Mouse (Mus musculus): Measurements from ENCODE around the gene Ang.

The Ang gene

DNA sequence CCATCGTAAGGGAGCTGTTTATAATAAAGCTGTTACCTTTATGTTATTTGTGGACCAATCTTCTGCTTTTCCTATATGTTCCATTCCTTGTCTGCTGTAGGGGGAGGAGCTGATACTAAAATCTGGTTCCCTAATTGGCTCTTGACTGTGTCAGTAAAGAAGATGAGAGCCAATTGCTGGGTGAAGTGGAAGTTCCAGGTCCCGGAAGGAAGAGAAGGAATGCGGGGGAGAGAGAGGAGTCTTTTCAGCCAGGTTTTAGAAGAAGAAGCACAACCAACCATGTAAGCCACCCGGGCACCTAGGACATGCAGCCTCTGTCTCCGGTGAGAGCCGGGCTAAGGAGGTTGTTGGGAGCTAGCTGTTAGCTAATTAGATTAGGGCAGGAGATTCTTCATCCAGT is 34.7 kb downstream of the Ang start:
- in situ Hi-C loops (cut with MboI, MseI), result loop anchor here in 1 of 2 experiments (10.0 kb wide), 1 partner anchor 1101 kb away; no protein-coding TSS in a partner anchor

DNA sequence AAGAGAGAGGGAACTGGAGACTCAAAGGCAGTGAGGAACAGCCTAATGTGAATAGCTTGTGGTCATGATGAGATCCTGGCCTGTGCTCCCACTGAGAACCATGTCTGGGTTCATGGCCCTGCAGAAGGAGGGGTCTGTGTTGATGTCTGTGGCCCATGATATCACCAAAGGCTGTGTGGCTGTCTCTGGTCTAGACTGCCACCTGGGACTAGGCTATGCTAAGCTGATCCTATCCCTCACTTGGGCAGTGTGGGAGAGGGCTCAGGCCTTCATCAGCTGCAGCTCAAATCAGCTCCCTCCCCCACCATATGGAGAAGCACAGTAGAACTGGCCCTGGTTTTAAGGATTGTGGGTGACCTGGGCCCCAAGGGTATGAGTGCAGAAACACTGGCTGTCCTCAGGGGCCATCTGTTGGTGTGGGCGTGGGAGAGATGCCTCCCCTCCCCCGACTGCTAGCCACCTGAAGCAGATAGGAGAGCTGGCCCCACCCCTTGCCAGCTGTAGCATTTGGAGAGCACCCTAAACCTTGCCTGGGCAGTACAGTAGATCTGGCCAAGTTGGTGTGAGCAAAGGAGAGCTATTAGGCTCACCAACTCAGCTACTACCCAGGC is 36.8 kb downstream of the Ang start:
- in situ Hi-C loops (cut with MboI, MseI), result loop anchor here in 1 of 2 experiments (10.0 kb wide), 1 partner anchor 1103 kb away; no protein-coding TSS in a partner anchor

DNA sequence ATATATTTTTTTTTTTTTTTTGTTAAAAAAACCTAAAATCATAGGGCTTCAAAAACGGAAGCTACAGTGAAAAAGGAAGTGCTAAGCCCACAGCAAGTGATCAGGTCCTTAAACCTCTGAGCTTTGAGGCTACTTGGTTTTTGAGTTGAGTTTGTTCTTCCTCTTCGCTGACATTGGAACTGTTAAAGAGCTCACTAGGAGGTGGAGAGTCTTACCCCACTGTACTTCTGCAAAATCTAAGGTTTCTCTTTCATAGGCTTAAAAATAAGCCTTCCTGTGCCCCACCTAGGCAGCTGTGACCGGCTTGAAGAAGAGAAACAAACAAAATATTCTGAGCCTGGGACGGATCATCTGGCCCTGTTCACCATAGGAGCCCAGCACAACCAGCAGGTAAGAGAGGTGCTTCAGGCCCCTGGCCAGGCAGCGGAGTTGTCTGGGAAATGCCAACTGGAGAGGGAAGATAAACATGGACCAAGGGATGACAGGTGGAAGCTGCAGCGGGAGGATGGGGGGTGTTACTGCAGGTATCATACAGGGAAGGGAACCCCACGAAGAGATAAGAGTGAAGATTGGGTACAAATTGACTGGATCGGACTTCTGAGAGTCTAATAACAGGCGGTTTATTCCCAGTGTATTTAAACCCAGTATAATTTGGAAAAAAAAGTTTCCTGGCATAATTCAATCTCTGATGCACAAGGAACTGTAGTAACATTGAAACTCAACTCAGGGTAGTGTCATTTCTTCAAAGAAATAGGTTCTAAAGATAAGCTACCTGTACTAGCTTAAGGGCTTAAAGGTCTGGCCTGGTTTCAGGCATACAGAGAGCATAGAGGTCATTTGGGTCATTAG is 38.0 kb downstream of the Ang start:
- in situ Hi-C loops (cut with MboI, MseI), result loop anchor here in 1 of 2 experiments (10.0 kb wide), 1 partner anchor 1104 kb away; no protein-coding TSS in a partner anchor

DNA sequence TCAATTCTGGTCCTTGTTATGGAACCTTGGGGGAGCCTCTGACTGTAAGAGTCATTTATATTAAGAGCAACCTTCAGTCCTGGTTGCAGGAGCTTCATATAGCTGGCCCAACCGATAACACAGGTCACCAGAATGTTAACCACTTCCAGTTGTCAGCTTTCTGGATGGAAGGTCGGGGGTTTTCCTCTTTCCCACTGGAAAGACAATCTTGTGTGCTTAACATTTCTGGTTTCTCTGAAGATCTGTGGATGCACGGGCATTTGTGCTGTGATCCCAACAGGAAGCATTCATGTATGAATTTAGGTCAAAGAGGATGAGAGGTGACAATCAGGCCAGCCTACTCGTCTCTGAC is 38.6 kb downstream of the Ang start:
- in situ Hi-C loops (cut with MboI, MseI), result loop anchor here in 1 of 2 experiments (10.0 kb wide), 1 partner anchor 1105 kb away; no protein-coding TSS in a partner anchor

DNA sequence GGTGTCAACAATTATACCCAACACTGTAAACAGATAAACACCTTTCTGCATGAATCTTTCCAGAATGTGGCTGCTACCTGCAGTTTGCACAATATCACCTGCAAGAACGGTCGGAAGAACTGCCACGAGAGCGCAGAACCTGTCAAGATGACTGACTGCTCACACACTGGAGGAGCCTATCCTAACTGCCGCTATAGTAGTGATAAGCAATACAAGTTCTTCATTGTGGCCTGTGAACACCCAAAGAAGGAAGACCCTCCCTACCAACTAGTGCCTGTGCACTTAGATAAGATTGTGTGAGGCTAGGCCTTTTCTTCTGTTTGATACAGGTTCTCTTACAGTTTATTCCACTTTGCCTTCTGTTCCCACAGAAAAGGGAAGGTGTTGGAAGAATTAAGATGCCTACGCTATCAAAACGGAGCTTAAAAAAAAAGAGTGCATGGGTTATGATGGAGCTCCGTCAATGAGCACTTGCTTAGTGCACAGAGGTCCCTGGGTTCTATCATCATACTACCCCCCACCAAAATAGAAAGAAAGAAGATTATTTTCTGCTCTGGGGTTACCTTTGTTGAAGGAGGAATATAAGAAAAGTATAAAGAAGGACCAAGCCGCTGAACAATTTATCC is 39.5 kb downstream of the Ang start:
- in situ Hi-C loops (cut with MboI, MseI), result no loop called here

DNA sequence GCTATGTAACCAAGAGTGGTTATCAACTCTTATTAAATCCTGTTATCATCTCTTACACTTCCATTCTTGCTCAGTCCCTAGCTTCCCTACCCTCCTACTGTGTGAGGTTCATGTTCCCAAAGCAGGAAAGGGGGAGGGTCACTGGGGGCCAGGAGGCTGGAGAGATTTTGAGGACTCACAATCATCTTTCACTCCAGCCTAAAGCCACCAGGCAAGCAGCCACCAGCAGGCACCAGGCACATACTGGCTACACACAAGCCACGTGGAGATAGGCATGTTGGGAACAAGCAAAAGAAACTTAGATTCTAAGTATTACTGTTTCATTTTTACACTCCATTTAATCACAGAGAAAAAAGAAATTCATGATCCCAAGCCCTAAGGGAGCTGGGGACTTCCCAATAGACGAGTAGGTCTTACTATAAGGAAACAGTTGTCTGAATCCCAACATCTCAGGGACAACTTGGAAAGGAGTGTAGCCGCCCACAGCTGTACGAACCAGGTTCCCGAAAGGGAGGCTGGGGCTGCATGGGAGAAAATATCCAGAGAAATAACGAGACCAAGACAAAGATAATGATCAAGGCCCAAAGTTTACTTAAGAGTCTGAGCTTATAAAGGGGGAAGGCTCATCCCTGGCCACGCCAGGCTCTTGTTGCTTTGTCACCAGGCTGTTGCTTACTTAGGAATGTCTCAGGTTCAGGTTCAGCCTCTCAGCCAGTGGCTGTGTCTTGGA is 40.3 kb downstream of the Ang start:
- in situ Hi-C loops (cut with MboI, MseI), result no loop called here

DNA sequence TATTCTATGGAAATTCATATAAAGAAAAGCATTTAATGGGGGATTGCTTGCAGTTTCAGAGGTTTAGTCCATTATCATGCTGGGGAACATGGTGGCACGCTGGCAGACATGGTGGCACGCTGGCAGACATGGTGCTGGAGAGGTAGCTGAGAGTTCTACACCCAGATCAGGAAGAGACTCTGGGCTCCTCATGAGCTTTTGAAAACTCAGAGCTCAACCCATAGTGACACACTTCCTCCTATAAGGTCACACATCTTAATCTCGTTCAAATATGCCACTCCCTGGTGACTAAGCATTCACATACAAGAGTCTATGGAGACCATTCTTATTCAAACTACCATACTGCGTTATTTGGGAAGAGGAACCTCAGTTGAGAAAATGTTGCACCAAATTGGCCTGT is 41.4 kb downstream of the Ang start:
- in situ Hi-C loops (cut with MboI, MseI), result no loop called here

DNA sequence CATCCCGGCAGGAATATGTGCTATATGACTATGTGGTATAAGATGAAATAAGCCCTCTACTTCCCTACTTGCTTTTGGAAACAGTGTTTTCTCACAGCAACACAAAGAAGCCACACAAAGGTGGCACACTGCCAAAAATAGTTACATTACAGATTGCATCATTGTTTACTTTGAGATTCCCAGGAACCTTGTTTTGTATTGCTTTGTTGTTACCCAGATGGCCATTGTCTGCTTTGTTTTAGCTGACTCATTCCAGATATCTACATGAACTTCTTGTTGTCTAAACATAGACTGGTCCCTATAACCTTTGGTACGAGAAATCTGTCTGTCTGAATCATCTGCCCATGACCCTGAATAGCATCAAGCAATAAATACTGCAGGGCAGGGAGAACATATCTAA is 49.4 kb downstream of the Ang start:
- in situ Hi-C loops (cut with MboI, MseI), result no loop called here

DNA sequence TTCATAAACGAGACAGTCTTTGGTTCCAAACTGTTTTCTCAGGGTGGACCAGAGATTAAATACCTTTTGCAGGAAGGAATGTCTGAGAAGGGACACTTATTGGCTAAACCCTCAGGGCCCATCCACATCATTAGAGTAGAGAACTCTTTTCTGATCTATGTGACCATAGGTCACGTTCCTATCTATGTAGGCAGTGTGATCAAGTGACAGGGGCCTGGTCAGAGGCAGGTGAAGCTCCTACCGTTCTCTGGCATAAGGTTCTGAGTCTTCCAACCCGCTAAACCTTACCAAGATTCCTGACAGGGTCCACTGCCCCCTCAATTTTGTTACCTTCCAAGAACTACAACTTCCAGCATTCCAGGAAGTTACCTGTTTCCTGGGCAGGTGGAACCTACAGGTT is 51.2 kb downstream of the Ang start:
- in situ Hi-C loops (cut with MboI, MseI), result no loop called here

DNA sequence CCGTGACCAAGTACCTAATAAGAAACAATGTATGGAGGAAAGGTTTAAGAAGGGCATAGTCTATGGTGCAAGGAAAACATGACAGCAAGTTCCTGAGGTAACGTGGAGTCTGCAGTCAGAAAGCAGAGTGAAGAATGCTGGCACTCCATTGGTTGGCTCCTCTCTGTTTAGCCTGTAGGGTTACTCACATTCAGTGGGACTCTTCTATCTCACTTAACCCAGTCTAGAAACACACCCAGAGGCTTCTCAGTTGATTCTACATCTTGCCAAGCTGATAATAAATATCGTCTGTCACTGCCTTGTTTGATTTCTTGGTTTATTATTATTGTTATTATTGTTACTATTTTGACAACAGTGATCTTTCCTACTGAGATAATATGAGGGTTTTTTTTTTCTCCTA is 51.6 kb downstream of the Ang start:
- in situ Hi-C loops (cut with MboI, MseI), result no loop called here

DNA sequence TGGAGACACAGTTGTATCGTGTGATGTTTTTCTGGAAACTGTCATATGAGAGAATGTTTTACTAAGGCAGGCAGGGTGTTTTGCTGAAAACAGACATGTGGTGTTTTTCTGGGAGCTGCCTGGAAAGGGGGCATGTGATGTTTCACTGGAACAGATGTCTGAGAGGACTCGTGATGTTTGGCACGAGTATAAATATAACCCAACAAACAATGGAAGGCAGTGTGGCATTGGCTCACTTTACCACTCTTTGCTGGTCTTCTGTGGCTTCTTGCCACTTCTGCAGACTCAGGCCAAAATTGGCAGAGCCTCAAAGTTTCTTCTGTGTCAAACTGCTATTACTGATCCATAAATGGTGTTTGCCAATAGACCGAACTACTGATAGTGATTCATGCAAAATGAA is 52.3 kb downstream of the Ang start:
- in situ Hi-C loops (cut with MboI, MseI), result no loop called here

DNA sequence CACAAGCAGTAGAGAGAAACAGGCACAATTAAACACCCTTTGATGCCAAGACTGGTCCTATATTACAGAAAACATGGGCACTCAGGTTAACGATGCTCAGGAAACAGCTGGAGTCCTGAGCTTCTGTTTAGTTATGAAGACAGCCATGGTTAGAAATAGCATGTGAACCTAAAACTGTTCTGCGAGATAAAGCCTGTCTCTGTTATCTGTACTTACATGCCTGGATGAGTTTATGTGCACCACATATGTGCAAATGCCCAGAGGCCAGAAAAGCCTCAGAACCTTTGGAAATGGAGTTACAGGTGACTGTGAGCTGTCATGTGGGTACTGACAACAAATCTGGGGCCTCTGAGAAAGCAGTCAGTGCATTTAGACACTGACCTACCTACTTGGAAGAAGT is 53.0 kb downstream of the Ang start:
- in situ Hi-C loops (cut with MboI, MseI), result no loop called here

DNA sequence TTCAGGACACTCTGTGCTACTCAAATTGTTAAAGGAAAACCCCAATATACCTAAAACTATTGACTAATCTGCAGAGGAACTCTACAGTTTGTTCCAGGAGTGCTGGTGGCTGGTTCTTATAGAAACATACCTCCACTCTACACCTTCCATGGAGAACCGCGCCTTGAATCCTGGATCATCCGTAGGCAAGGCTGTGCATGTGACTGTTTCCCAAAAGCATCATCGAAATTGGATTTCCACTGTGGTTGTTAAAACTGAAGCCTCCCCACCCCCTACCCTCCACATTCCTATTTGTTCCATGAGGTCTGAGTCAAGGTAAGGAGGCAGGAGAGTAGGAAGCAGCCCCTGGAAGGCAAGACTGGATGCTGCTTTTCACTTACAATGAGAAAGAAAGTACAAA is 53.5 kb downstream of the Ang start:
- in situ Hi-C loops (cut with MboI, MseI), result no loop called here

DNA sequence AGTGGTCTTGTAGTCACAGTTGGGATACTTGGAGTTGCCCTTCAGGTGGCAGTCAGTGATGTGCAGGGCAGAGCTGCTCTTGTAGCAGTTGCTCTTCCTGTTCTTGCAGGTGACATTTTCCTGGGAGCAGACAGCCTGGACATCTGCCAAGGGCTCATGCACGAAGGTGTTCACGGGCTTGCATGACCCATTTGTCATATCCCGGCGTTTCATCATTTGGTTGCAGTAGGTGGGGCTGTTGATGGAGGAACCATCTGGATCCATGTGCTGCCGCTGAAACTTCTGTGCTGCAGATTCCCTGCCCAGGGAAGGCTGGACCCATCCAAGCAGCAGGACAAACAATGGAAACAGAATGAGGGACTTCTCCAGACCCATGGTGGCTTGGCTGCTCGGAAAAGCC is 54.6 kb downstream of the Ang start:
- in situ Hi-C loops (cut with MboI, MseI), result no loop called here

DNA sequence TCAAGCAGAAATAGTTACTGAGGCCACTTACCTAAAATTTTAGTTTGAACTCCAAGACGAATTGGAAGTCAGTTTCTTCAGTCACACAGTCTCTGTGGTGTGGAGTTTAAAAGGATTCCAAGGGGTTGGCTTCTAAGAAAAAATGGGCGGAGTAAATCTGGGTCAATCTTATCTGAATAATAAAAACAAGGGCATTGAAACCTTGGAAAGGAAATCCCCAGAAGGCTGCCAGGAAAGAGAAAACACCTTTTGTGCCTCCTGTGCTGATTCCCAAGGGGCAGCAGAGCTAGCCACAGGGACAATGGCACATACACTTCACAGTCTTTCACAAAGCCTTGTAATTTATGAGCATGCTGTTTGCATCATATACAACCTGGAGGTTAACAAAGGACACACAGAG is 55.7 kb downstream of the Ang start, which contains the start of gene Rnase1:
Gene Rnase1, minus strand, starts transcription at position 101 of the 400 bp plus-strand sequence.
- in situ Hi-C loops (cut with MboI, MseI), result no loop called here

DNA sequence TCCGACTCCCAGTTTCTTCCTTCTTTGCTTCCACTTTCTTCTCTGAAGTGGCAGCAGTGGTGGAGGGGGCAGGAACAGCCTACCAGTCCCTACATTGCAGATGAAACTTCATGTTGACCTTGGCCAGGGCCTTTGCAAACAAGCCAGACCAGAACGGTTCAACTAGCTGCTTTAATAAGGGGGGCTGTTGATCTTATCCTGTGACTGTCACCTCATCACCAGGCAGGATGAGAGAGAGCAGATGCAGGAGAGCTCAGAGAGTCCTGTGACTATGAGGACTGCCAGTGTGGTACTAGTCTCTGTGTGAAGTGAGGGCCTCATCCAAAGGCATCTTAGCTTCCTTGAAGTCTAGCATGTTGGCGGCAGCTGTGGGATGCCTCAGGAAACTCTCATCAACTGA is 57.1 kb downstream of the Ang start:
- in situ Hi-C loops (cut with MboI, MseI), result no loop called here

DNA sequence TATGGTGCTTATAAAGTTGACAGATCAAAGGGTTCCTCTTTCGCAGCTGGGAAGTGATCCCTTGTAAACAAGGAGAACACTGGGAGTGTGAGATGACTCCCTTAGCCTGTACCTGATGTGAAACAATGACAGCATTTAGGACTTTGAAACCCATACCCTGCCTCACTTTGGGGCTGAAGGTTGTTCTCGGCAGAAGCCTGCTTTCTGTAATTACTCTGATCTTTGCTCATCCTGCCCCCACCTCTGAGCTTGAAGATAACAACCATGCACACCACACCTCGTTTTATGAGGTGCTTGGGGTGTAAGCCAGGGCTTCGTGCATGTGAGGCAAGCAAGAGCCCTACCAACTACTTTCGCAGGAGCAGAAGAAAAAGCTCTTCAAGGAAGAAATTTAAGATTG is 58.2 kb downstream of the Ang start:
- in situ Hi-C loops (cut with MboI, MseI), result no loop called here

DNA sequence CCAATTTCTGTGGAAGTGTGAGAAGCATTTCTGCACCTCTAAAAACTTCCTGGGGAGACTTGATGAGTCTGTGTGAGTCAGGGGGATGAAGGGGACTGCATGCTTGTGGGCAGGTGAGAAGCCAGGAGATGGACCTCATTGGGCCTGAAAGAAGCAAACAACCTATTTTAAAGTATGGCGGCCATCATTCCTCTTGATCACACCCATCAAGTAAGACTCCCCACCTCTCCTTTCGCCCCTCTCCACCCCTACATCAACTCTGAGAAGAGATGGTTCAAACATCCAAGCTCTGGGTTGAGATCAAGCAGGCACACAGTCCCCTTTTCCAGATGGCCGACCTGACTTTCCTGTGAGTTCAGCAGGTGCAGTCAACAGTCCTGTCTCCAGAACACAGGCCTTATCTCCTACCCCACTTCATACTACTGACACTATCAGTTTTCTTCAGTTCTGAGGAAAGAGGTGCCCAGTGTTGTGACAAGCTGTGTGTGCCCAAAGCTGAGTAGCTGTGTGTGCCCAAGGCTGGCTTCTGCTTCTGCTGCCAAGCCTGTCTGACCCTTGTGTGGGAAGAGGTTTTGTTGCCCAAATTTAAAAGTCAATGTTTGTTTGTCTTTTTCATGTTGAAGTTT is 59.4 kb downstream of the Ang start:
- in situ Hi-C loops (cut with MboI, MseI), result no loop called here

Data from T-helper 17 cell (primary cell).